Comparison of ENCODE assay signal across 8 mouse cellular contexts in the genomic region with DNA sequence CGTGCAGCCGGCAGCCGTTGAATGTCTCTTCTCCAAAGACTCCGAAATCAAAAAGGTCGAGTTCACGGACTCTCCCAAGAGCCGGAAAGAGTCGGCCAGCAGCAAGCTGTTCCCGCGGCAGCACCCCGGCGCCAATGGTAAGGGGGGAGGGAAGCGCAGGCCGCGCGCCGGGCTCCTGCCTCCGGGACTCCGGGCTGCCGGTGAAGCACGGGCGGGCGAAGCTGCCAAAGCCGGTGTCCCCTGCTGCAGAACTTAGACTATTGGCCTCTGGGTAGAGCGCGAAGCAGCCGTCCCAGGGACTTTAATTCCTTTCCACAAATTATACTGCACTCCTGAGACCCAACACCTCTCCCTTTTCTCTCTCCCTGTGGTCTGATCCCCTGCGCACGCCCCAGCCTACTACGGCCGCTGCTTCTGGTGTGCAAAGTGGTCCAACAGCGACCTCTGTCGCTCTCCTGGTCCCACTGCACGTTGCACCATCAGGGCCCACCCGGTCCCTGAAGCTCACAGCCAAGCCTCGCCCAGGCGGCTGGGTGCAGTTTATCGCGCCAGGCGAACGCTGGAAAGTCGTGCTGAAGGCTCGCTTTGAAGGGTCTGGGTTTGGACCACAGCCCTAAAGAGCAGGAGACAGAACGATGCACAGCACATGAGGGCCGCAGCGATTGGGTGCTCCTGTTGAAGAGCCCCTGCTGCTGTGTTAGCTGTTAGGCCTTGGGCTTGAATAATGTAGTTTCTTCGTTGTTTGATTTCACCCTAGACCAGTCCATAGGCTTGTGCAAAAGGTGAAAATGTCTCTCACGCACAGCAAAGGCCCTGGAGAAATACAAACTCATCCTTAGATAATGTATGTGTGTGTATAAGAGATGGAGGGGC. TPM values are rescaled to one million over a fixed set of nuclear protein-coding genes. Genes with fewer than 3 reads are reported as not detected.
DNase-seq lines count a peak whose midpoint lies in the region; ATAC-seq and TF ChIP-seq lines count a peak whose summit lies in the region.

No protein-coding gene starts in this region.

- peak overlapping the region; percentile 1; the same call in 1 of the 2 replicates for H3K9ac ChIP-seq in forebrain, embryonic 11.5 days (ENCODE audit: low read length)
- no peak overlapping the region for H3K9ac ChIP-seq in heart, postnatal 0 days (replicated peaks; ENCODE audit: low read depth, low read length)

- no peak overlapping the region for H3K27ac ChIP-seq in forebrain, embryonic 11.5 days (ENCODE audit: low read depth, low read length)
- no peak overlapping the region for H3K27ac ChIP-seq in heart, postnatal 0 days (ENCODE audit: low read depth)
- H3K27ac ChIP-seq in layer of hippocampus, adult 2 months = no peak overlapping the region

- ATAC-seq in forebrain, embryonic 11.5 days (replicated peaks; ENCODE audit: low FRiP score) = peak; percentile 91
- peak; percentile 91 for ATAC-seq in heart, postnatal 0 days (ENCODE audit: insufficient read depth, low read depth)

- peak overlapping the region; percentile 66 for H3K4me2 ChIP-seq in forebrain, embryonic 11.5 days (ENCODE audit: low read depth, low read length, severe bottlenecking)
- peak overlapping the region; percentile 58 for H3K4me2 ChIP-seq in heart, postnatal 0 days (ENCODE audit: low read depth, low read length)

- H3K4me1 ChIP-seq in forebrain, embryonic 11.5 days (replicated peaks; ENCODE audit: control insufficient read depth, insufficient read depth, low read length) = peaks cover 4% of the 10 kb centered on the region
- 0 out of 2 replicates have a peak, but pooled peaks cover 6% of the 10 kb centered on the region for H3K4me1 ChIP-seq in heart, postnatal 0 days (ENCODE audit: control insufficient read depth, insufficient read depth)

- no peaks in the 10 kb centered on the region for H3K9me3 ChIP-seq in forebrain, embryonic 11.5 days (ENCODE audit: control insufficient read depth, low read length)
- H3K9me3 ChIP-seq in heart, postnatal 0 days (replicated peaks; ENCODE audit: control insufficient read depth, low read length) = no peaks in the 10 kb centered on the region

- DNase-seq in urinary bladder, adult 18-20 months (ENCODE audit: low spot score in 2 of 2) = peak; percentile 52 to 70
- DNase-seq in urinary bladder, postnatal 10 days (ENCODE audit: low spot score) = no peak
- peak; percentile 94 for DNase-seq in forebrain, embryonic 11.5 days (ENCODE audit: low spot score)
- peak; percentile 81 for DNase-seq in heart, postnatal 0 days (ENCODE audit: low spot score)
- peak; percentile 52 to 70 for DNase-seq in layer of hippocampus, adult 2 months (ENCODE audit: low spot score in 2 of 2)
- DNase-seq in lung, postnatal 14 days = peak; percentile 67
- DNase-seq in right cerebral cortex, adult 2 months (ENCODE audit: low spot score in 2 of 2) = peak; percentile 69 to 75
- no peak for DNase-seq in T-cell, adult 2 months (ENCODE audit: low spot score)

- under 1% methylated on average over 47 of the region's 48 CpGs for WGBS in forebrain, embryonic 11.5 days
- WGBS in heart, postnatal 0 days = 2% methylated on average over 41 of the region's 48 CpGs

- peak overlapping the region; percentile 26 for H3K4me3 ChIP-seq in forebrain, embryonic 11.5 days (ENCODE audit: low read depth, low read length)
- peak overlapping the region; percentile 40 for H3K4me3 ChIP-seq in heart, postnatal 0 days (ENCODE audit: low read depth, low read length)
- peak overlapping the region; percentile 21; the same call in 1 of the 2 replicates for H3K4me3 ChIP-seq in layer of hippocampus, adult 2 months

- no peak for TF ChIP-seq EP300 in heart, postnatal 0 days (IDR thresholded peaks at IDR 0.05; ENCODE audit: low read depth)

- peak; percentile 96 for TF ChIP-seq CTCF in heart, postnatal 0 days (IDR thresholded peaks at IDR 0.05; ENCODE audit: low read depth)
- peak; percentile 98 for TF ChIP-seq CTCF in layer of hippocampus, adult 2 months (conservative IDR thresholded peaks at IDR 0.05)

- no peaks in the 10 kb centered on the region for H3K36me3 ChIP-seq in forebrain, embryonic 11.5 days (ENCODE audit: control insufficient read depth, insufficient read depth, low read length)
- H3K36me3 ChIP-seq in heart, postnatal 0 days (replicated peaks; ENCODE audit: control insufficient read depth, insufficient read depth, low read length) = no peaks in the 10 kb centered on the region

- H3K27me3 ChIP-seq in forebrain, embryonic 11.5 days (ENCODE audit: control insufficient read depth, insufficient read depth, low read length) = peaks cover 90% of the 10 kb centered on the region
- H3K27me3 ChIP-seq in heart, postnatal 0 days (ENCODE audit: control insufficient read depth, insufficient read depth, low read length) = peaks cover 96% of the 10 kb centered on the region

RNA-seq across cellular contexts. Expression of a gene that starts 5.0 kb away (rescaled TPM):
- polyA plus RNA-seq in forebrain, embryonic 11.5 days (2014; fragmentation: Nextera tagmentation; extraction: Ambion mirVana) = 9.2 and 11.9 TPM in 2 replicates
- 3.9 and 4.1 TPM in 2 replicates for total RNA-seq in heart, postnatal 0 days (2014; rRNA removed; ENCODE audit: low replicate concordance)
- 11.7 and 13.0 TPM in 2 replicates for polyA plus RNA-seq in heart, postnatal 0 days (2015; fragmentation: Nextera tagmentation; extraction: Ambion mirVana)
- total RNA-seq in layer of hippocampus, adult 2 months (2021) = not detected

Comparison
In these comparisons a context has a peak if more than half of its experiments do, and no peak if none do; other contexts are left out.
1. DNase-seq: peak in urinary bladder, adult 18-20 months (2 of 2), forebrain, embryonic 11.5 days (single experiment), heart, postnatal 0 days (single experiment), layer of hippocampus, adult 2 months (2 of 2), lung, postnatal 14 days (single experiment) and right cerebral cortex, adult 2 months (2 of 2); none in urinary bladder, postnatal 10 days (single experiment) and T-cell, adult 2 months (single experiment).
2. Peak in every context shown above with its lines, with median percentiles within 50 percentile points of each other: H3K4me3 ChIP-seq.